Mouse (Mus musculus) regulatory T cell (primary cell): ENCODE data around the gene Cpne4.

Experiments
- in situ Hi-C: fragments of 300-600 bp; cut with MboI, MseI; formaldehyde crosslinking; loops from one replicate; pipeline ENCODE4 v1.15.1; 2025; ENCODE audit warnings: high pct_unique_total_duplicates

Gene Cpne4

DNA sequence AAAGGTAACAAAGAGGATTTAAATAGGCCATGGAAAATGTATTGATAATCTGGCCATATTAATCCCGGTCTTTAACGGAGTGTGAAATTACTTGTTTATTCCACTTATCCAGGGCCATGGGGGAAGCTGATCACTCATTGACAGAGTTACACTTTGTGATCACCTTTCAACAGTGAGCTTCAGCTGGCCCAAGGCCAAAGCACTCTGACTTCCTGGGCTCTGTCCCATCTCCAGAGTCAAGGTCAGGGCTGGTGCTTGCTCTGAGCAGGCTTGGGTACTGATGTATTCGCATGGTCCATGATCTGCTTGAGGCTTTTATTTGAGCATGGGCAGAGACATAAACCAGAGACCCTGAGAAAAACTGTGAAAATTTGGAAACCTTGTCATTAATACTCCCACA, 131.5 kb downstream of the Cpne4 start:
- in situ Hi-C loops = no loop called here

DNA sequence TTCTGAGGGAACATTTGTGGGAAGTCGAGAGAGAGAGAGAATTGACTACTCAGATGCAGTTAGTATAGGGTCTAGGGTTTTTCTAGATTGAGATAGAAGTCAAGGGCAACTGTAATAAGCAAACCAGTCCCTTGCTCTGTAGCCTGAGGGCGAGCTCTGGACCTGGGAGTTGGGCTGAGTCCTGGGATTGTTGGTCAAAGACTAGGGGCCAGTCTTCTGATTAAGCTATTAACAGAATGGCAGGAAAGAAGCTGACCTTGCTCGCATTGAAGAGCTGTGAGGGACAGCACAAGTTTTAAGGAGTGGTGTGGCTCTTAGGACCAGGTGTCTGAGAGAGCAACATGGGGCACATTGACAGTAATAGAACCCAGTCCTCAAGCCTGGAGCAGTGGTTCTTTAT, 140.0 kb downstream of the Cpne4 start:
- in situ Hi-C loops = no loop called here

DNA sequence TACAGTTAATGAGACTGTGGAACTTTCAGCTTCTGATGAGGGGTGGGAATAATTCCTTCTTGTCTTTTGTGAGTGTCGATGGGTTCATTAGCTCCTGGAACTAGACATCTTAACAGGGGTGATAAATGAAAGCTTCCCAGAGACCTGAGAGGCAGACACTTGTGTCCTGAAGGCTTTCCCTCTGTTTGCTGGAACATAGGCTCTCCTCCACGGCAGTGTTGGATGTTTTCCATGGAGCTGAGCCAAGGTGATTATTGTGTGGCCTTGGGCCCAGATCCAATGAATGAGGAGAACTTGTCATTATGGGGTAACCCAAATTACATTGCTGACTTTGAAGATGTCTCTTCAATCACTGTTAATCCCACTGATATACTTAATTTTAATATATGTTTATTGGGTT, 146.1 kb downstream of the Cpne4 start:
- in situ Hi-C loops = no loop called here

DNA sequence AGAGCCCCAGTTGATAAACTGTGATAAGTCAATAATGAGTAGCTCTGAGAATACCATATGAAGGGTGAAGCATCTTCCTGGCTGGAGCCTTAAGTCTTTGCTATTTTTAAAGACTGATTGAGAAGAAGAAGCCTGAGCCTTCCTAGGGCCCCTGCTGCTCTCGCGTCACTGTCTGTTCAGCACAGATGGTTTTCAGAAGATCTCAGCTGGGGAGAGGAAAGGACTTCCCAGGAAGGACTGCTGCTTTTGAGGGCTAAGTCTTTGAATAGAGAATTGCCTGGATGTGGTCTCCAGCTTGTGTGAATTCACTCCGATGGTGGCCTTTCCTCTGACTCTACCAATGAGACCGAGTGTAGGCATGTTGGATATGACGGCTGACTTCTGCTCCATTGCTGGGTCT, 163.7 kb downstream of the Cpne4 start:
- in situ Hi-C loops = no loop called here

DNA sequence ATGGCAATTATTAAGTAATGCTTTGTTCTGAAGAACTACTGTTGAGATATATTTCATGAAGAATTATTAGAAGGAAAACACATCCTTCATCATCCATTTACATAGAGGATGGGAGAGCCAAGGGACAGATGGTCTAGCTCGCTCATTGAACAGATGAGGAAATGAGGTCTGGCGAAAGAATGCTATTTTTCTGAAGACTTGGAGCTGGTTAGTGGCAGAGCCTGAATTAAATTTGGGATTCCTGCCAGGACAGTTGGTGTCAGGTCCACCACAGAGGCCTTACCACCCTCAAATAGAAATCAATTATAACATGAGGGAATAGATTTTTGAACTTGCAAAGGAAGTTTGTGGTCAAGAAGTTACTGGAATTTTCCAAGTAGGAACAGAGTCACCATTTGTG, 178.2 kb downstream of the Cpne4 start:
- in situ Hi-C loops = no loop called here

DNA sequence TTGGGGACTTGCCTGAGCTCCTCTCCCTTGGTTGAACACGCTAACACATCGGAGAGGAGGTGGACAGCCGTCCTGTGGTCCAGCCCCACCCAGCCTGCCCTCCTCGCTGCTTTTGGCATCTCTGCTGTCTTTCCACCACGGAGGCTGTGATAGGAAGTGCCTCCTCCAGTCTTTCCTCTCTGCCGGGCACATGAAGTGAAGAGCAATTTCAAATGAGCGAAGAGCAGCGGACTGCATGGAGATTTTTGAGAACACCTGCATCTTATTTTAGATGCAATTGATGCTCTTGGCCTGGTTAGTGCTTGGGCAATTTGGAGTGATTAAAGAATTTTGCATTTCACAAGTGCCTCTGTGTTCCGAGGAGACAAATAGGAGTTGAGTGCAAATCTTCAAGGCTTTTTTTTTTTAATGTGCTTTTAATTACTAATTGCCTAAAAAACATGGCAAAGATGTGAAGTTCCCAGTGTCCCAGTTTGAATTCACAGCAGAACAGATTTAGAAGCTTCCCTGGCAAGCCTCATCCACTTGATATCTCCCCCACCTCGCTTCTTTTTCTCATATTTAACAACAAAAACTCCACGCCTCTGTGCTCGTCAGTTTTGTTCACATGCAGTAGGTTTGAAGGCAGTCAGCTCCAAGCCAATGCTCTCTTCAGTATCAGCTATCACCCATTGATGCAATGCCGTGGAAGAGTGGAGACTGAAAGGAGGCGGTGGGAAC, 195.7 kb downstream of the Cpne4 start:
- in situ Hi-C loops = no loop called here

DNA sequence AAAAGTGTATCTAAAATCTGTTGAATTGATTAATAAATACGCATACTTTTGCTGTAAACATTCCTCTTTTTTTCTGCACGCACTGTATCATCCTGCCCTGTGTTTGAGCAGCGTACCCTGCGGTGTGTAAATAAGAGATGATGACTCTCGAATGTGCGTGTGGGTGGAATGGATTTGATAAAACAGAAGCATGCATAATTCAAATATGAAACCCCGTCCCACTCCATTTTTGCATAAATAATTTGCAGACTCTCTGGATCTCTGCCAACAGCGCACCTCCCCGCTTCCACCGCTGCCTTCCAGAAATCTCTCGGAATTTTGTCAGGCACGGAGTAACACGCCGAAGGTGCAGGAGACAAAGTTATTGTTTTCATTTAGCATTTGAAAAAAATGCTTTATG, 208.4 kb downstream of the Cpne4 start:
- in situ Hi-C loops = no loop called here

DNA sequence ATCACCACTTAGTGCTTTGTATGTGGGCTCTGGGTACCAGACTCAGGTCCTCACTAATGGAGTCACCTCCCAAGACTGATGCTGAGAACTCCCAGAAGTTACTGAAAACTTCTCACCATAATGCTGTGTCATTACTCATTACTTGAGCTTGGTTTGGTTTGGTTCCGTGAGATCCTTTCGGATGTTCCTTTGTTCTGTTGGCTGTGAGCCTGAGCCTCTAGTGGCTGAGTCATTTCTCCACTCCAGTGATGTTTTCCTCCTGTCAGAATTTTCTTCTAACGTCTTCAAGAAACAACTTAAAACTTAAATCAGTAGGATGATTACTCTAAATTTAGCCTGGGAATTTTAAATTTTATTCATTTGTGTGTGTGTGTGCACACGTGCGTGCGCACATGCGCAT, 212.9 kb downstream of the Cpne4 start:
- in situ Hi-C loops = no loop called here

DNA sequence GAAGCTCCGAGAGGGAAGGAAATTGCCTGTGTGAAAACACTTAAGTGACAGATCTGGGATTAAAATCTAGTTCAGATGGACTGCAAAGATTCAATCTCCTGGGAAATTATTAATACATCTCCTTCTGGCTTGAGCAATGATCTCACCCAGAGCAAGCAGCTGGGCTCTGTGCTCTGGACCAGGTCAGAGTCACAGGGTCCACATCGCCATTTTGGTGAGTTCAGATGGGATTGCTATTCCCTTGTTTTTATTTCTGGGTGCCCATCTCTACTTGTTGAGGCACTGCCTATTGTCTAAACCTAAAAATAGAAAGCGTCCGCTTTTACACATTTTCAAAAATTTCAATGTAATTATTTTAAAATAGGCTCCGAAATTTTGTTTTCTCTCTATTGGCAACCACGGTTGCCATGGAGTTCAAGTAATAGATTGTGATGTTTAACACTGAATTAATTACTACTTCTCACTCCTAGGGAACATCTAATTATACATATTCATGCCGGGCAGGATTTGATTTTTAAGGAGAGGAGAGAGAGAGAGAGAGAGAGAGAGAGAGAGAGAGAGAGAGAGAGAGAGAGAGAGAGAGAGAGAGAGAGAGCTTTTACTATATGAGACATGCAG, 229.2 kb downstream of the Cpne4 start:
- in situ Hi-C loops = no loop called here

DNA sequence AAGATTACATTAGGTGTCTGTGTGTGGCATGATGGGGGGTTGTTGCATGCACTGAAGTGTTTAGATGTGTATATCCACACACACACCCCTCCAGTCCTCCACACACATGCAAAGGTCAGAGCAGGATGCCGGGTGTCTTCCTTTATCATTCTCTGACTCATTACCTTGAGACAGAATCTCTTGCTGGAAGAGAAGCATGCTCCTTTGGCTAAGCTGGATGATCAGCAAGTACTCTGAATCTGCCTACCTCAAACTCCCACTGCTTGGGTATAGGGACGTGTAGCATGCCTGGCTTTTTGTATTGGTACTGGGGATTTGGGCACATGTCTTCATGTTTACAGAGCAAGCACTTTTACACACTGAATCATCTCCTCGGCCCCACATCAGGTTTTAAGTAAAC, 230.0 kb downstream of the Cpne4 start:
- in situ Hi-C loops = no loop called here

DNA sequence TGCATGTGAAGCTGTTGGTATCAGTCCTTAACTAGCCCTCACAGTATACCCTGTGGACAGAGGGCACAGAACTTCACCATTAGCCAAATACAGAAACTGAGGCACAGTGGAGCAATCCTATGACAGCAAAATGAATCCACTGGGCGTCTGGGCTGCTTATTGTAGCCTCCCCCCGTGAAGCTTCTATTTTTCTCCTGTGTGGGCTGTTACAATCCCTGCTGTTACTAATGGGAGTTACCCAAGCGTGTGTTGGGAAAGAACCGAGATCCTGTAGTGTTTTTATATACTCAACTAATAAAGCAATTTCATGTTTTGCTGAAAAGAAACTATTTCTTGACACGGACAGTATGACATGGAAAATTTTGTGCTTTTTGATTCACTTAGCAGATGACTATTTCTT, 230.7 kb downstream of the Cpne4 start:
- in situ Hi-C loops = no loop called here

DNA sequence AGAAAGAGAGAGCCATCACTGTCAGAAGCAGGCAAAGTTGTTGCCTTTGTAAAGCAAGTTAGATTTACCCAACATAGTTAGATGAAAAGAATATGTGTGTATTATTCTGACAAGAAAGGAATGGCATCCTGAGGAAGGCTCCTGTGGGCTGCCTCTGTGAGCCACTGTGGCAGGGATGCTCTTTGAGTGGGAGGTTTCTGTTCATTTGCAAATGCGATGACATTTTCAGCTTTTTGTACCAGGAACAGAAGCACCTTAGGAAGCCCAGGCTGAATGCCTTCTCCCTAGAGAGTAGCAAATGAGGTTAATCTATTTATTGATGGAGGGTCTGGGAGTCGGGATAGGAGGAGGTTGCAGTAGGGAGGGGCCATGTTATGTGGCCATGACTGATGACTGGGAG, 249.5 kb downstream of the Cpne4 start:
- in situ Hi-C loops = no loop called here

DNA sequence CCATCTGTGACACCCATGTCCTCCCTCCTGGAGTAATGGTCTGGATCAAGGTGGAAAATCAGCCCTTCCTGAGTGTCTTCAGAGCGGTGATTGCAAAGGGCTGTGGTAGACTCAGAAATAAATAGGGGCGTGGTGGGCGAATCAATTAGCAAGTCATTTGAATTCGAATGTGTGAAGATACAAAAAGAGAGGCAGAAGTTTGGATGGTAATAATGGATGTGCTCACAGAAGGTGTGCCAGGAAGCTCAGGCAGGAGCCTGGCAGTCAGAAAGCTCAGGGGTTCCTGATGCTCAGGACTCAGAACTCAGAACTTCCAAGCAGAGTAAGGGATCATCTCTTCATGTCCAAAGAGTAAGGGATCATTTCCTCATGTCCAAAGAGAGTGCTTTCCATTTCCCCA, 257.7 kb downstream of the Cpne4 start:
- in situ Hi-C loops = no loop called here

DNA sequence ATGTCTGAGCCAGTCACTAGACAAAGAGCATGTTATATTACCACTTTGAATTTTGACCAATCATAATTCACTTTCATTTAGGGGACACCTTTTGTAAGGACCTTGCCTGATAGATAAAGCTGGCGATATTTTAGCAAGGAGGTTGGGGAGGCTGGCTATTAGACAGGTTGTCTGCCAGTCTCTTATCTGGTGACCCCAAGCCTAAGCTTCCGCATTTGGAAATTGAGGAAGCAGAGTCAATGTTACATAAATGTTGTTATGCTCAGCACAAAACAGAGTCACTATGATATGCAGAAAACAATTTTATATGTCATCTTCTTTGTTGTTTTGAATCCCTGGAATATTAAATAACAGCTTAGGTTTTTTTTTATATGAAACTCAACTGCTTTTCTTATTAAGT, 267.6 kb downstream of the Cpne4 start:
- in situ Hi-C loops = no loop called here

DNA sequence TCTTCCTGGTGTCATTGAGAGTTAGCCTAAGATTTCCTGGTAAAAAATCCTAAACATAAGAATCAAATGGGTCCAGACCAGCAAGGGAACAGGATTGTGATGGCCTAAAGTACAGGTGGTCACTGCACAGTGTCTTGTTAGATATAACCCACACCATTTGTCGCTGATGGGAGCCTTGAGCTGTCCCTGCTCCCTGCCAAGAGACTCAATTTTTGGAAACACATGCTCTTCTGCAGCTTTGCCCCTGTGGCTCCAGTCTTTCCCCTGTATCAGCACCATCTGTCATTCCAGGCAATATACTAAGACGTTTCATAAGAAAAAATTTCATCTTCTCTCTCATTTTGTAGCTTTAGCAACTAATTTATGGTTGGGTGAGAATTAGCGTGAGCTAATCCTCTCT, 281.6 kb downstream of the Cpne4 start:
- in situ Hi-C loops = no loop called here

DNA sequence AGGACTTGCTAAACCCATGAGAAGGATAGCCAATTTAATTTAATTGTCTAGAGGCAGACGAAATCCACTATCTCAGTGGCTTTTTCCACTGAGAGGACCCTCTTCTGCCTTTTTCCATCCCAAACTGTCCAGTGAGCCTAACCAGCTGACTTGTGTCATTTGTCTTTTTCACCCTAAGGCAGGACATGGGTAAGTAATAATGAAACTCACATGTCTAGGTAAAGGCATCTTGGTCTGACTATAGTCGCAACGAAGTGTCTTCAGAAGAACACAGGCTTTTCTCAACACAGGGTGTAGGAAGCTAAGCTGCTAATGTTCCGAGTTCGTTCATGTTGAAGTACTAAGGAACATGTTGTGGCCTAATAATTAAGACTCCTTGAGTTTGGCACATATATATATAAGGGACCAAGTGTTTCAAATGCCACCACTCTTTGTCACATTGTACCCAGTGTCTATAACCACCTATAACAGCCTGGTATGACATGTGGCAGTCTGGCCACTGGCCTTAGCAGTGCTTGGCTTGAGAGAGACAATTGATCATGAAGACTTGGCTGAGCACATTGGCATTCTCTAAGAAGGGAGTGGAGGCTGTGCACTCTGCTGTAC, 286.0 kb downstream of the Cpne4 start:
- in situ Hi-C loops = no loop called here

DNA sequence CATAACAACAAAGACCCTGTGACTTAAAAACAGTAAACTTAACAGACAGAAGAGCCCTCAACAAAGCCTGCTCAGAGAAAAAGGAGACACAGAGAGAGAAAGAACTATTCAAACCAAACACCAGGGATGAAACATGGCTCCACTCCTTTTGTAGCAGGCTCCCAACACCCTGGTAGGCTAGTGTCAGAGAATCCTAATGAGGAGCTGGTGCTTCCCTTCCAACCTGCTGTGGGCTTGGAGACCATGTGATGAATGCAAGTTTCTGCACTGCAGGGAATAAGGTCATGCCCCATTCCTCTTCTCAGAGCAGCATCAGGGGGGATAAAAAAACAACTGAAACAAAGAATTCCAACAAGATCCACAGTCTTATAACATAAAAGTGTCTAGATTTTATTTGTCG, 290.8 kb downstream of the Cpne4 start:
- in situ Hi-C loops = no loop called here

DNA sequence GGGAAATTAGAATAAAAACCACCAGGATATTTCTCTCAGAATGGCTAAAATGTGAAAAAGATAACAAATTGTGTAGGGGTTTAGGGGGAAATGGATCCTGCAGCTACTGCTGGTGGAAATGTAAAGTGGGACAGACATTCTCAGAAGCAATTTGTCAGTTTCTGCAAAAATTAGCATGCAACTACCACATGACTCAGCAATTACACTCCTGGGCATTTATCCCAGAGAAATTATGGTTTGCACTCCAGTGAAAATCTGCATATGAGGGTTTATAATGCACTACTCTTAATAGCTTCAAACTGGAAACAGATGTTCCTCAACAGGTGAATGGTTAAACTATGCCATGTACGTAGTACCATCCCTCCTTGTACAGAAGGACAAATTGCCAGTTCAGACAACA, 294.2 kb downstream of the Cpne4 start:
- in situ Hi-C loops = no loop called here

DNA sequence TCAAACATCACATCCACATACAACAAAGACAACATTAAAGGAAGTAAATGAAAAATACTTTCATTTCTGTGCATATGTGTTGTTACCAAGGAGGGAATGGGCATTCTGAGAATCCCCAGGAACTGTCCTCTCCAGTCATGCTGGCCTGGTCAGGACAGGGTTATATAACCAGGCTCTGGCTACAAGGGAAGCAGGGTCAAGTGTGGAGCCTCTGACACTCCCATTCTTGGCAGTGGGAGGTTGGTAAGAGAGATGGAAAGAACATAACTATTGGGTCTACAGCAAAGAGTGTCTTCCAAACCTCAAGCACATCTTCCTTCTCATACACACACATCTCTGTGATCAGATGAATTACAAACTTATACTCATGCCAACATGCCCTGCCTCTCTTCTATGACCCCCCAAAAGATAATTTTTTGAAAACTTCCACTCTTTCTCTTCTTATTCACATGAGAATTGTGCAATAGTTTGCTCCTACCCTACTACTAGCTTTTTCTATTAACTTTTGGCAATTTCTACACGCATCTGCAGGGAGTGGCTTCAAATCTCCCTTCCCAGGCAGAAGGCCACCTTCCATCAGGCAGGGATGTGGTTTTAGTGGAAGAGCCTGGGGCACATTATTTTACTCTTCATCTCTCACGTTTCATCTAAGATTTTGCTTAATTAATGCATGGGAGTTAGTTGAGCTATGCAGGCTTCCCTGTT, 298.3 kb downstream of the Cpne4 start:
- in situ Hi-C loops = no loop called here

DNA sequence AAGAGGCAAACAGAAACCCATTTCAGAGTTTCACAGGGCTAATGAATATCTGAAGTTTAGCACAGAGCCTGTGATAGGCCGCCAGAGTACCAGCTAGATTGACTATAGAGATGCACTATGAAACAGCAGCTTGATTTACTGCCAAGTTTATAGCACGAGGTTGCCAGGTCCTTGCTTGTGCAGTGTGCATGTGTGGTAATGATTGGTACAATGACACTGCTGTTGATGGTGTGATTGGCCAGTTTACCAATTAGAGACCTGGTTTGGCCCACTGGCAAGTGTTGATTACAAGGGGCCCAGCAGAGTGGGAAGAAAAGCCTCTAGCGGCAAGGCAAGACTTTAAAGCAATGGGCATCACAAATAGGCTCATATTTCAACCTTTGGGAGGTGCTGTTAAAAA, 306.6 kb downstream of the Cpne4 start:
- in situ Hi-C loops = no loop called here

DNA sequence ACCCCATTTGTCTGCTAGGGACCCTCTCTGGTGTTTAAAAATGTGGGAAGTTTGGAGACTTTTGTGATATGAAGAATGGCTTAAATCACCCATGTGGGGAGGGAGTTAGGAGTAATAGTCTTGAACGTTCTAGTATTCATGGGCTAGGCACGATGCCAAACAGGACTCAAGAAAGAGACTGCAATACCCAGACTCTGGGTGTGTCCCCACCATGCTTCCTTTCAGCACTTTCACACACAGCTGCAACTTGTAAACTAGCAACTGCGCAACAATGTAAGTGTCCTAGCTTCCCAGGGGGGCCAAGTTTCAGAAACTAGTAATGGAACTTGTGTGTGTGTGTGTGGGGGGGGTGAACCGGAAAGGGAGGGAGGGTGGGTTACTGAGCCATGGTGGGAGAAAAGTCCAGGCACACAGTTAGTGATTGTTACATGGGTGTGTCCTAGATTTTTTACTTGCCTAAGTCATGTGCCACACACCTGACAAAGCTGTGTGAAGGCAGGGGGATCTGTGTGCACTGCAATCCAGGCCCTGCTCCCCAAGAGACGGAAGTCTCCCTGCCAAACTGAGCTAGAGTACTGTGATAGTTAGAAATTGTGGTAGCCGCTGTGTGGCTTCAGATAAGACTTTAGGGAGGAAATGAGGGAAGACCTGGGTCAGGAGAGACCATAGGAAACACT, 307.3 kb downstream of the Cpne4 start:
- in situ Hi-C loops = no loop called here

DNA sequence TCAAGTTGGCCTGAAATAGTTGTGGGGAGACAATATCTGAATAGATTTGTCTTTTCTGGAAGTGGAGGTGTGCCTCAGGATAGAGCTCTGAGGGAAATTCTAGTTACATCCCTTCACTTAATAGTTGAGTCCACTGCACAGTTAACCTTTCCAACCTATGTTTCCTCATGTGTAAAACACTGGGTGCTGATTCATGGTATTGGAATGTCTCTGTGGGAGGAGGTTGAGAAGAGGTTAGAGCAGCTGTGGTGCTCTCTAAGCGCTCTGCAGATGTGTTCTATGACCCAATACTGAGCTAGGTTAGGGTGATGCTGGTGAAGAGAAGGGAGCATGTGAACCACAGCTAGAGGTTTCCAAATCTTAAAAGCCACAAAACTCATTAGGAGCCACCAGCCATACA, 318.7 kb downstream of the Cpne4 start:
- in situ Hi-C loops = no loop called here
